Mouse (Mus musculus) intestine, embryonic 16.5 days (tissue): Measurements from ENCODE around the gene Jph3. TPM values are rescaled to one million over a fixed set of nuclear protein-coding genes. Genes with fewer than 3 reads are reported as not detected.
A peak's percentile ranks its signal among the peaks of the same experiment; 100 is the strongest.

ENCODE experiments used
- ATAC-seq: fragments of 200-750 bp; cut with Nextera tagmentation; 2 replicates; pipeline ENCODE4 v1.8.0; 2017; ENCODE audit warnings: moderate TSS enrichment, moderate library complexity
- H3K27ac ChIP-seq: fragments of 300-500 bp; sonication (generic); 2 replicates; pipeline ENCODE4 v1.5.1; 2014; ENCODE audit warnings: mild to moderate bottlenecking, low read length
- H3K27me3 ChIP-seq: fragments of 300-500 bp; sonication (generic); replicated peaks from 2 replicates; pipeline ENCODE4 v1.6.1; 2014; ENCODE audit warnings: low read length, control low read depth, mixed read lengths; ENCODE audit not compliant: control insufficient read depth, insufficient read depth
- H3K36me3 ChIP-seq: fragments of 300-500 bp; sonication (generic); 2 replicates; pipeline ENCODE4 v1.6.1; 2014; ENCODE audit warnings: low read length, control low read depth; ENCODE audit not compliant: control insufficient read depth, insufficient read depth
- H3K4me1 ChIP-seq: fragments of 300-500 bp; sonication (generic); 2 replicates; pipeline ENCODE4 v1.6.1; 2014; ENCODE audit warnings: low read length, control low read depth, mixed read lengths; ENCODE audit not compliant: control insufficient read depth, insufficient read depth
- H3K4me2 ChIP-seq: fragments of 300-500 bp; sonication (generic); 2 replicates; pipeline ENCODE4 v1.6.1; 2014; ENCODE audit warnings: low read depth, low read length, control low read depth
- H3K4me3 ChIP-seq: fragments of 300-500 bp; sonication (generic); 2 replicates; pipeline ENCODE4 v1.5.1; 2014; ENCODE audit warnings: mild to moderate bottlenecking, low read length
- H3K9ac ChIP-seq: fragments of 300-500 bp; sonication (generic); 2 replicates; pipeline ENCODE4 v1.6.1; 2014; ENCODE audit warnings: low read depth, low read length
- H3K9me3 ChIP-seq: fragments of 300-500 bp; sonication (generic); 2 replicates; pipeline ENCODE4 v1.6.1; 2016; ENCODE audit warnings: low read length, control low read depth; ENCODE audit not compliant: control insufficient read depth
- WGBS: fragments of 180-500 bp; shearing (Covaris S2); extraction: QIAGEN DNeasy Blood & Tissue Kit; methylation state at CpG from one replicate; pipeline ENCODE4 v1.1.7; 2014; 5-methylcytosine and 5-hydroxymethylcytosine counted together
- polyA plus RNA-seq: library from polyadenylated mRNA; unstranded; fragments of >200 nt; fragmentation: Nextera tagmentation; extraction: Ambion mirVana; gene quantifications from 2 replicates; pipeline ENCODE4 v1.2.1, GENCODE M21; 2015

Gene Jph3
- polyA plus RNA-seq, 1 experiment from 2014 or later: 2.8 TPM

DNA sequence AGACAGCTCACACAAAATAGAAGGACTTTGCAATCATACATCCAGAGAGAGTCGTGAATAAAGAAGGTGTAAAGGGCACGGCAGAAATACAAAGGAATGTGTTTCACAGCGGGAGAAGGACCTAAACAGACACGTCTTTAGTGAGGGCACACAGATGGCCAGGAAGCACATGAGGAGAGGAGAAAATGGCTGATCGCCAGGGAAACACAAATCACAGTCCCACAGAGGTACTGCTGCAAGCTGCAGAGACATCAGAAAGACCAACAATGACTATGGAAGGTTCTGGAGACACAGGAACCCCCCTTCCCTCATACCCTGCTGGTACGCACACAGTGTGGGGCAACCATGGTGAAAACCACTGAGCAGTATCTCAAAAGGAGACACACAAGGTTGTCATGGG, 8.4 kb upstream of the Jph3 start:
- no peaks in the 10 kb centered on the region for H3K4me1 ChIP-seq
- no peaks in the 10 kb centered on the region for H3K9me3 ChIP-seq
- no peak overlapping the region for H3K4me2 ChIP-seq
- H3K4me3 ChIP-seq: no peak overlapping the region
- 44% methylated on average over 6 of the region's 6 CpGs for WGBS
- H3K27me3 ChIP-seq: 0 out of 2 replicates have a peak, but pooled peaks cover 4% of the 10 kb centered on the region
- no peaks in the 10 kb centered on the region for H3K36me3 ChIP-seq
- no peak for ATAC-seq
- H3K9ac ChIP-seq: no peak overlapping the region
- no peak overlapping the region for H3K27ac ChIP-seq

DNA sequence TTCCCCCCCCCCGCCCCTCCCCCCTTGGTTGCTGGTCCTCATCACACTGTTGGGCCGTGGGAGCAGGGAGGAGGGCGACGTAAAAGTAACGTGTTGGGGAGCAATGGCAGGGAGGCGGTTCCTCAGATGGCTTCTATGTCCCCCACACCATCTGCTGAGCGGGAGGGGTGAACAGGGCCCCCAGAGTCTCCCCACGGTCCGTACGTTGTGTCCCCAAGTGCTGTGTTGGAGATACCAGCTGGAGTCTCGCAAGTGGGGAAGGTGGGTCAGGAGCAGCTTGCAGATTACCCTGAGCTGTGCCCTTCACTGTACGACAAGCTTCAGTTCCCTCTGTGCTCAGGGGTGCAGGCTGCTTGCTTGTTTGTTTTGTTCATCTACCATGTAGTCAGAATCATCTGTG, 5.6 kb upstream of the Jph3 start:
- no peak overlapping the region for H3K27ac ChIP-seq
- H3K9me3 ChIP-seq: no peaks in the 10 kb centered on the region
- no peaks in the 10 kb centered on the region for H3K4me1 ChIP-seq
- no peaks in the 10 kb centered on the region for H3K36me3 ChIP-seq
- WGBS: 68% methylated on average over 12 of the region's 12 CpGs
- ATAC-seq: no peak
- peaks cover 16% of the 10 kb centered on the region for H3K27me3 ChIP-seq
- H3K9ac ChIP-seq: no peak overlapping the region
- H3K4me2 ChIP-seq: no peak overlapping the region
- H3K4me3 ChIP-seq: no peak overlapping the region

DNA sequence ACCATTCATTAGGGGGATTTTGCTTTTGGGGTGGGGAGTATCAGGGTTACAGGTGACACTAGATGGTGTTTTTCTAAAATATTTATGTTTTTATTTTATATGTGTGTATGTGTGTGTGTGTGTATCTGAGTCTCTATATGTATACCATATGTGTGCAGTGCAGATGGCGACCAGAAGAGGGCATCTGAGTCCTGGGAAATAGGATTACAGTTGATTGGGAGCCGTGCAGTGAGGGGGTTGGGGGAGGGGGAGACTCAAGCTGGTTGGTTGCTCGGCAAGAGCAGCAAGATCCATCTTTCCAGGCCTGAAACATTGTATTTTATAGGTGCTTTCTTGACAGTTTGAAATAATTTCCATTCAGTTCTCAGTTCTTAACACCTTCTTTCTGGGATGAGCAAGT, 2.3 kb upstream of the Jph3 start:
- Histone ChIP-seq H3K4me2 (no peak overlapping the region), H3K9me3 (no peaks in the 10 kb centered on the region), H3K27me3 (peaks cover 45% of the 10 kb centered on the region)

DNA sequence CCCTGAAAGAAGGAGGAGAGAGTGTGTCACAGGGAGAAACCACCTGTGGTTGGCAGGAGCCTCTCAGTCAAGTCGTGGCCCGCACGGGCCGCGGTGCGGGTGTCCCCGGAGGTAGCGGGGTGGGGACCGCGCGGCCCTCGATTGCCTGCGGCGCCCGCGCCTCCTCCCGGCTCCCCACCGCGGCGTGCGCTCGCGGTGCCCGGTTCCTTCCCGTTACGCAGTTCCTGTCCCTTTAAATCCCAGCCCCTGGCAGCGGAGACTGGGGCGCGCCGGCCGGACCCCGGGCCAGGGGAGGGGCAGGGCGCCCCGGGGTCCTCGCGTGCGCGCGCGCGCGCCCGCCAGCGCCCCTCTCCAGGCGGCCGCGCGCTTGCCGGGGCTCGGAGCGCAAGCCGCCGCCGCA, 331 bp downstream of the Jph3 start:
- no peaks in the 10 kb centered on the region for H3K36me3 ChIP-seq
- under 1% methylated on average over 37 of the region's 54 CpGs for WGBS
- ATAC-seq: no peak
- no peaks in the 10 kb centered on the region for H3K9me3 ChIP-seq
- H3K4me2 ChIP-seq: peak overlapping the region; percentile 73
- H3K4me3 ChIP-seq: peak overlapping the region; percentile 50
- H3K27me3 ChIP-seq: peaks cover 57% of the 10 kb centered on the region
- no peak overlapping the region for H3K27ac ChIP-seq
- no peak overlapping the region for H3K9ac ChIP-seq
- peaks cover 7% of the 10 kb centered on the region for H3K4me1 ChIP-seq

More for the DNA sequence above, 2.3 kb upstream of the Jph3 start:
- no peak overlapping the region for H3K9ac ChIP-seq
- WGBS: 60% methylated on average over 3 of the region's 3 CpGs
- no peak overlapping the region for H3K4me3 ChIP-seq
- ATAC-seq: no peak
- H3K27ac ChIP-seq: no peak overlapping the region
- H3K36me3 ChIP-seq: no peaks in the 10 kb centered on the region
- peaks cover 7% of the 10 kb centered on the region for H3K4me1 ChIP-seq

DNA sequence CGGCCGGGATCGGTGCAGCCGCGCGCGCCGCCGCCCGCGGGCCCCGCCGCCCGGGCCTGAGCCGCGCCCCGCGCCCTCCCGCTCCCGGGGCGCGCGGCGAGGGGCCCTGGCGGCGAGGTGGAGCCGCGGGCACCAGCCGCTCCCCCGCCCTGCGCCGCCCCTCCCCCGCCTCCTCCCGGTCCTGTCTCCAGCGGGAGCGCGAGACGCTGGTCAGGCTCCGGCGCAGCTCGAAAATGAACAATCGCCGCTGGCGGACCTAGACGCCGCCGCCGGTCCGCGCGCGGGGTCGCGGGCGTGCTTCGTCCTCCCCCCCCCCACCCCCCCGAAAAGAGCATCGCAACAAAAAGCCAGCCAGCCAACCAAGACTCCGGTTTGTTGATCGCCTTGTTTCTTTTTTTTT, 747 bp downstream of the Jph3 start:
- Histone ChIP-seq H3K4me3 (peak overlapping the region; percentile 50), H3K9me3 (no peaks in the 10 kb centered on the region), H3K4me1 (peaks cover 7% of the 10 kb centered on the region), H3K27me3 (peaks cover 57% of the 10 kb centered on the region), H3K9ac (no peak overlapping the region), H3K36me3 (no peaks in the 10 kb centered on the region), H3K27ac (no peak overlapping the region), H3K4me2 (peak overlapping the region; percentile 73)
- ATAC-seq: peak; percentile 16; the same call in 1 of the 2 replicates
- WGBS: 1% methylated on average over 48 of the region's 60 CpGs

DNA sequence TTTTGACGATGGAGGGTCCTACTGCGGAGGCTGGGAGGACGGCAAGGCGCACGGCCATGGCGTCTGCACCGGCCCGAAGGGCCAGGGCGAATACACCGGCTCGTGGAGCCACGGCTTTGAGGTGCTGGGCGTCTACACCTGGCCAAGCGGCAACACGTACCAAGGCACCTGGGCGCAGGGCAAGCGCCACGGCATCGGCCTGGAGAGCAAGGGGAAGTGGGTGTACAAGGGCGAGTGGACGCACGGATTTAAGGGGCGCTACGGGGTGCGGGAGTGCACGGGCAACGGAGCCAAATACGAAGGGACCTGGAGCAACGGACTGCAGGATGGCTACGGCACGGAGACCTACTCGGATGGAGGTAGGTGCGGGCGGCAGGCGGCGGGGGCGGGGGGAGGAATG, 1.2 kb downstream of the Jph3 start:
- Histone ChIP-seq H3K4me3 (peak overlapping the region; percentile 50), H3K9ac (no peak overlapping the region), H3K4me1 (peaks cover 7% of the 10 kb centered on the region), H3K4me2 (peak overlapping the region; percentile 73), H3K36me3 (no peaks in the 10 kb centered on the region), H3K27me3 (peaks cover 57% of the 10 kb centered on the region), H3K27ac (no peak overlapping the region), H3K9me3 (no peaks in the 10 kb centered on the region)
- under 1% methylated on average over 37 of the region's 37 CpGs for WGBS
- no peak for ATAC-seq

DNA sequence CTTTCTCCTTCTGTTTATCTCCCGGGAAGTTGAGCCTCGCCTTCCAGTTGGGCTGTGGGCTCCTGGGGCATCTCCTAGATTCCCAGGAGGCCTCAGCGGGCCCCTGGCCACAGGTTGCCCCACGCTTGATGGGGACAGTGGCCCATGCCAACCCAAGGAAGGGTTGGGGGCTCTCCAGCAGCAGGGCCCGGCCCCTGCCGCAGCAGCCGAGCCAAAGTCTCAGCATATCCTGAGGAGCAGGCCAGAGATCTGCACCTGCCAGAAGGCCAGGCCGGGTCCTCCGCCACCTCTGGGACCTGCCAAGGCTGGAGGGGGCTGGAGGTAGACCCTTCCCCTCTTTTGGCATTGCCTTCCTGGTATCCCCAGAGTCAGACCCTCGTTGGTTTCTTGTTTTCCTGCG, 1.6 kb downstream of the Jph3 start:
- H3K9ac ChIP-seq: no peak overlapping the region
- no peak overlapping the region for H3K27ac ChIP-seq
- 4% methylated on average over 11 of the region's 11 CpGs for WGBS
- no peak for ATAC-seq
- H3K9me3 ChIP-seq: no peaks in the 10 kb centered on the region
- H3K27me3 ChIP-seq: peaks cover 57% of the 10 kb centered on the region
- H3K4me2 ChIP-seq: peak overlapping the region; percentile 73; the same call in 1 of the 2 replicates
- no peaks in the 10 kb centered on the region for H3K36me3 ChIP-seq
- peak overlapping the region; percentile 50; the same call in 1 of the 2 replicates for H3K4me3 ChIP-seq
- peaks cover 7% of the 10 kb centered on the region for H3K4me1 ChIP-seq

DNA sequence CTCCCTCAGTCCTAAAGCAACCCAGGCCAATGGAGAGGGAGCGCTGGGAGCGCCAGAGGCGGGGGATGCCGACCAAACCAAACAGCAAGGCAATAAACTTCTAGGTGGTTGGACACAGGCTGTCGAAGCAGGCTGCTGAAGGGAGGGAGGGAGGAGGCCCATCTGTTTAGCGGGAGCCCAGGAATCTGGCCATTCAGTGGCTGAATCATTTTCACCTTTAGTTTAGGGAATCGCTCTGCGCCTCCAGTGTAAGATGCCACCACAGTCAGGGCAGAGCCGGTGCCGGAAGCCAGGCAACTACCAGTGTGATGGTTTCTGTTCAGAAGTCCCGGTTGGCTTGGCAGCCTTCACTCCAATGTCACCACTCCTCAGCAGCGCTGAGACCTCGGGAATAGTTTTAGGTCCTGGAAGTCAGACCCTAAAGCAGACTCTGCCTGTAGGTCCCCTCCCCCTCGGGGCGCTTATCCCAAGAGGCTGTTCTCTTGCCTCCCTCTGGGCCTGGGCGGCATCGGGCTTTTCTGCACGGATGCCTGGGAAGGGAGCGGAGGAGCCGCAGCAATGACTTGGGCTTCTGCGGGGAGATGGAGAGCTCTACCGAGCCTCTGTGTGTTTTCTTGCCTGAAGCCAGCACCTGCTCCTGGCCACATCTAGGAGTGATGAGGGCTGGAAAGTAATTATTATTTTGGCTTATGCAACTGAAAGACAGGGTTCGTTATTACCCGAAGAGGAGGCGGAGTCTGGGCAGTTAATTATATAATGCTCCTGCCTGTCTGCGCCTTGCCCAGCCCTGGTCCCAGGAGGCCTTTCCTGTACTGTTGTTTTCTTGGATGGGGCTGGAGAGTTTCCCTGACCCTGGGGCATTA, 2.3 kb downstream of the Jph3 start:
- 5% methylated on average over 26 of the region's 26 CpGs for WGBS
- no peak overlapping the region for H3K4me2 ChIP-seq
- H3K4me1 ChIP-seq: peaks cover 7% of the 10 kb centered on the region
- H3K9me3 ChIP-seq: no peaks in the 10 kb centered on the region
- H3K27ac ChIP-seq: no peak overlapping the region
- ATAC-seq: no peak
- H3K27me3 ChIP-seq: peaks cover 57% of the 10 kb centered on the region
- no peak overlapping the region for H3K9ac ChIP-seq
- peak overlapping the region; percentile 50; the same call in 1 of the 2 replicates for H3K4me3 ChIP-seq
- H3K36me3 ChIP-seq: no peaks in the 10 kb centered on the region

DNA sequence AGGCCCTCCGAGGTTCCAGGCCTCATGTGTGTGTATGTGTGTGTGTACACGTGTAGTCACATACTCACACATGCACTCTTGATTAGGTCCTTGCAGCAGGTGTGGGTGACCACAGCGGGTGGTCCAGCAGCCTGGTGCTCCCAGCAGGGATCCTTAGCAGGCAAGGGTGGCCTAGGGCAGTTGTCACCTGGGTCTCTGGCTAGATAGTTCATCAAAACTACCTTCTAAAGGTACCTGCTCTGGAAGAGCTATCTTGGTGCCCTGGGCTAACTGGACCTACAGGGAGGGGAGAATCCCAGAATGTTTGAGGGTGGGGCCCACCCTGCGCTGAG, 2.9 kb downstream of the Jph3 start:
- Histone ChIP-seq H3K9ac (no peak overlapping the region), H3K36me3 (no peaks in the 10 kb centered on the region), H3K27me3 (peaks cover 57% of the 10 kb centered on the region), H3K4me3 (no peak overlapping the region), H3K27ac (no peak overlapping the region), H3K9me3 (no peaks in the 10 kb centered on the region), H3K4me2 (no peak overlapping the region), H3K4me1 (peaks cover 7% of the 10 kb centered on the region)
- no peak for ATAC-seq
- 60% methylated on average over 4 of the region's 4 CpGs for WGBS
